Mouse (Mus musculus): Measurements from ENCODE around the gene Hoxa6.
A peak's percentile ranks its signal among the peaks of the same experiment; 100 is the strongest.

Gene Hoxa6

GRCm38 (mm10) chr6:52161336-52162092 lies 47.0 kb downstream of the Hoxa6 start:
- no peak for DNase-seq

GRCm38 (mm10) chr6:52160511-52161335 lies 47.8 kb downstream of the Hoxa6 start:
- DNase-seq = no peak

GRCm38 (mm10) chr6:52159979-52160378 lies 48.5 kb downstream of the Hoxa6 start:
- DNase-seq = no peak

- DNase-seq = no peak
These were observed 49.3 kb downstream of the Hoxa6 start for GRCm38 (mm10) chr6:52159164-52159761.

- DNase-seq = peak; percentile 67
These were observed 50.1 kb downstream of the Hoxa6 start, which contains the start of gene Hoxa1 for GRCm38 (mm10) chr6:52158276-52159051. TSS of gene Hoxa1 (minus strand) at chr6:52158317.

- no peak for DNase-seq
These were observed 50.9 kb downstream of the Hoxa6 start for GRCm38 (mm10) chr6:52157466-52158275.

- no peak for DNase-seq
These were observed 51.8 kb downstream of the Hoxa6 start for GRCm38 (mm10) chr6:52156551-52157200.

All from thymus, postnatal 14 days (tissue).